Mouse (Mus musculus) liver, embryonic 15.5 days (tissue): ENCODE measurements around the gene Gtpbp4. TPM values are rescaled to one million over a fixed set of nuclear protein-coding genes. Genes with fewer than 3 reads are reported as not detected.
"Not testable (repeated sequence)": the region's sequence is repeated elsewhere in the genome, so short reads cannot be mapped to it uniquely, and the experiment has no call there.

Source experiments
- ATAC-seq: fragments of 200-750 bp; cut with Nextera tagmentation; 2 replicates; pipeline ENCODE4 v1.8.0; 2017; ENCODE audit warnings: moderate number of reproducible peaks, mild to moderate bottlenecking, moderate library complexity; ENCODE audit not compliant: insufficient read depth
- H3K27ac ChIP-seq: fragments of 300-500 bp; sonication (generic); replicated peaks from 2 replicates; pipeline ENCODE4 v1.5.1; 2015; ENCODE audit warnings: mild to moderate bottlenecking, inconsistent platforms
- H3K27me3 ChIP-seq: fragments of 300-500 bp; sonication (generic); 2 replicates; pipeline ENCODE4 v1.6.1; 2015; ENCODE audit warnings: mild to moderate bottlenecking, inconsistent platforms
- H3K36me3 ChIP-seq: fragments of 300-500 bp; sonication (generic); replicated peaks from 2 replicates; pipeline ENCODE4 v1.6.1; 2015; ENCODE audit warnings: moderate library complexity, mild to moderate bottlenecking, inconsistent platforms
- H3K4me1 ChIP-seq: fragments of 300-500 bp; sonication (generic); replicated peaks from 2 replicates; pipeline ENCODE4 v1.6.1; 2015; ENCODE audit warnings: inconsistent platforms
- H3K4me2 ChIP-seq: fragments of 300-500 bp; sonication (generic); 2 replicates; pipeline ENCODE4 v1.6.1; 2015; ENCODE audit warnings: moderate library complexity, mild to moderate bottlenecking, inconsistent platforms
- H3K4me3 ChIP-seq: fragments of 300-500 bp; sonication (generic); replicated peaks from 2 replicates; pipeline ENCODE4 v1.5.1; 2015; ENCODE audit warnings: mild to moderate bottlenecking, inconsistent platforms
- H3K9ac ChIP-seq: fragments of 300-500 bp; sonication (generic); 2 replicates; pipeline ENCODE4 v1.6.1; 2015; ENCODE audit warnings: moderate library complexity, mild to moderate bottlenecking, inconsistent platforms
- H3K9me3 ChIP-seq: fragments of 300-500 bp; sonication (generic); replicated peaks from 2 replicates; pipeline ENCODE4 v1.6.1; 2016; ENCODE audit warnings: inconsistent platforms
- whole genome bisulfite sequencing: fragments of 180-500 bp; shearing (Covaris S2); methylation state at CpG from one replicate; pipeline ENCODE4 v1.1.7; 2015; ENCODE audit warnings: mixed read lengths; ENCODE audit not compliant: insufficient replicate concordance; 5-methylcytosine and 5-hydroxymethylcytosine counted together
- microRNA-seq: library from miRNA; unstranded; fragments of <30 nt; microRNA quantifications from one replicate; pipeline ENCODE4, GENCODE M21; 2016
- polyA plus RNA-seq: library from polyadenylated mRNA; unstranded; fragments of >200 nt; fragmentation: Nextera tagmentation; extraction: Ambion mirVana; gene quantifications from 2 replicates; pipeline ENCODE4 v1.2.1, GENCODE M21; 2015

The Gtpbp4 gene
- polyA plus RNA-seq, 1 experiment from 2014 or later = 35.9 TPM

DNA sequence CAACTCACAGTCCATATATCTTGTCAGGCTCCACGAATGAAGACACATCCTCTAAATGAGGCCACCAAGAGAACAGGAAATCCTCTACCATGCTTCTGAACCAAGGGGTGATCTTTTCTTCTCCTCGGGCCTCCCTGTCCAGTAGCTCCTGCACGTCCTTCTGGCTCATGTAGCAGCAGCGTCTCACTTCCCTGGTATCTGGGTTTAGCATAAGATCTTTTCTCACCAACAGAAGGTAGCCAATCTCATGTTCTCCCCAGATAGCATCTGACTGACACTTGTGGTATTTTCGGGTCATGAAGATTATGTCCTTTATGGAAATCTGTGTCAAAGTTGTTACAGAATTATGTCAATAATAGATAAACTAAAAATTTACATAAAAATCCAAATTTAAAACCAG lies 54.2 kb downstream of the Gtpbp4 start:
- peak; percentile 49; the same call in 1 of the 2 replicates for ATAC-seq
- 0% methylated on average over 1 of the region's 5 CpGs for WGBS

DNA sequence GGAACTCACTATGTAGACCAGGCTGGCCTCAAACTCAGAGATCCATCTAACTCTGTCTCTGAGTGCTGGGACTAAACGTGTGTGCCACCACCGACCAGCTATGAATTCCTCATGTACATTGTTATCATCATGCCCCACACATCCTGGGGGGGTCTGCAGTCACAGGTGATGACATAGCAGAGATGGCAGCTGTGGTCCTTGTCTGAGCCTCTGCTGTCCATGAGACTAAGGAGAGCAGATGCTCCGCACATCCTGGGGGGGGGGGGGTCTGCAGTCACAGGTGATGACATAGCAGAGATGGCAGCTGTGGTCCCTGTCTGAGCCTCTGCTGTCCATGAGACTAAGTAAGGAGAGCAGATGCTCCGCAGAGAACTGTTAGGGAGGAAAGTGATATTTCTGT lies 54.8 kb downstream of the Gtpbp4 start:
- ATAC-seq, H3K4me3 ChIP-seq, H3K9ac ChIP-seq, H3K27ac ChIP-seq, H3K4me2 ChIP-seq, H3K27me3 ChIP-seq, H3K36me3 ChIP-seq, H3K9me3 ChIP-seq, H3K4me1 ChIP-seq: not testable (repeated sequence)
- WGBS = 38% methylated on average over 4 of the region's 4 CpGs

More for the DNA sequence above, 54.2 kb downstream of the Gtpbp4 start:
- not testable (repeated sequence) for H3K9ac ChIP-seq, H3K9me3 ChIP-seq, H3K27me3 ChIP-seq, H3K4me2 ChIP-seq, H3K36me3 ChIP-seq, H3K4me3 ChIP-seq, H3K4me1 ChIP-seq, H3K27ac ChIP-seq

DNA sequence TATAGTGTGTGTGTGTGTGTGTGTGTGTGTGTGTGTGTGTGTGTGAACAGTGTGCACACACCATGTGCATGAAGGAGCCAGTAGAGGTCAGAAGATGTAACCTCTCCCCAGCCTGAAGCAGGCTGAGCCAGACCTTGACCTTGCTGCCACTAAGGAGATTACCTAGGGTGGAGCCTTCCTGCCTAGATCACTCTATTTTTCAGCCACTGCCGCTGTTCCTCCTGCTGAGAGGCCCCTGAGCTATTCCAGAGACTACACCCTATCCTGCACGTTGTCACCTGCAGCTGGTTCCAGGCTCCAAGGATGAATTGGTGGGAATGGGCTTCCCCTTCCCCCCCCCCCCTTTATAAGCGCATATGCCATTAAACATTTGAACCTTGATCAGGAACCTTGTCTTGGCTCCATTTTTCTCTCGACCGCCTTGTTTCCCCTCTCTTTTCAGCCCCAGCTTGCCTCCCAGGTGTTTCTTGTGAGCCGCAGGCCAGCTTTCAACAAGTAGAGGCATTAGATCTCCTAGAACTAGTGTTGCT lies 58.2 kb downstream of the Gtpbp4 start:
- H3K36me3 ChIP-seq, H3K27me3 ChIP-seq, H3K4me2 ChIP-seq, H3K9ac ChIP-seq, H3K4me3 ChIP-seq, ATAC-seq, H3K9me3 ChIP-seq, H3K4me1 ChIP-seq, H3K27ac ChIP-seq: not testable (repeated sequence)
- WGBS = 50% methylated on average over 6 of the region's 6 CpGs

DNA sequence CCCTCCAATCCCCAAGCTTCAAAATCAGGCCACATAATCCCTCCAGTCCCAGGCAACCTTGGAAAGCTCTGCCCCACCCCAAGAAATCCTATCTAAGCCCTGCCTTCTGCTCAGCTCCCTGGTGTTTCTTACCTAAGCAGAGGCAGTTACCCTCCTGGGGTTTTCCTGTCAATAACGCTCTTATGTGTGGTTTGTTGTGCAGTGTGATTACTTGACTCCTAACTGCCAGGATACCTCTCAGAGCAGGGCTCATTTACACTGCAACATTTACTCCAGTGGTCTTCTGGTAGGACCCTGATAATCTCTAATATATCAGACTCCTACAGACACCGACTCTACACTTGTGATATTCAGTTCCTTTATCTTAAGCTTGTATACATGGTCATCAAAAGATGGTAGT lies 62.4 kb downstream of the Gtpbp4 start:
- Histone ChIP-seq H3K27me3 (no peaks in the 10 kb centered on the region), H3K4me3 (no peak overlapping the region), H3K4me2 (no peak overlapping the region), H3K36me3 (no peaks in the 10 kb centered on the region), H3K9ac (no peak overlapping the region), H3K27ac (no peak overlapping the region), H3K4me1 (no peaks in the 10 kb centered on the region), H3K9me3 (no peaks in the 10 kb centered on the region)
- no peak for ATAC-seq
- WGBS = 17% methylated on average over 2 of the region's 2 CpGs

Small RNAs within 50 kb of the gene (microRNA-seq; reads per million reads assigned to microRNA genes)
- gene Gm22750 = not detected

Other genes starting within 250 kb of the Gtpbp4 start
- gene Wdr37, start 124.2 kb downstream of the Gtpbp4 start, polyA plus RNA-seq = 7.0 and 7.2 TPM in 2 replicates
- 82.0 and 85.3 TPM in 2 replicates for gene Idi1, start 110.6 kb downstream of the Gtpbp4 start, polyA plus RNA-seq
- gene Gm9745, start 47.9 kb downstream of the Gtpbp4 start, polyA plus RNA-seq = not detected in 2 replicates
- not detected in 2 replicates for gene Idi2, start 43.2 kb downstream of the Gtpbp4 start, polyA plus RNA-seq
- gene Larp4b, start 97.8 kb upstream of the Gtpbp4 start, polyA plus RNA-seq = 22.2 and 24.1 TPM in 2 replicates